In genomic region chr1:165686963-165687362, GRCm38 (mm10) we compare ENCODE assay signal across 12 mouse cellular contexts. TPM values are rescaled to one million over a fixed set of nuclear protein-coding genes. Genes with fewer than 3 reads are reported as not detected.
DNase-seq lines count a peak whose midpoint lies in the region; ATAC-seq lines count a peak whose summit lies in the region.
"Had no signal": no experiment of that assay in that cellular context is flagged by ENCODE, and none has a peak within 500 bp of the region (broad histone marks: within the 10 kb centered on the region; RNA-seq: fewer than 3 reads in every experiment).

No protein-coding gene starts in this region.

- no peaks in the 10 kb centered on the region for H3K4me1 ChIP-seq in midbrain, embryonic 14.5 days (ENCODE audit: control insufficient read depth, insufficient read depth, low read length)
- H3K4me1 ChIP-seq in midbrain, embryonic 13.5 days (replicated peaks), result no peaks in the 10 kb centered on the region; the same call in 1 of the 2 replicates
- H3K4me1 ChIP-seq in heart, embryonic 12.5 days (replicated peaks), result peaks cover 93% of the 10 kb centered on the region
- H3K4me1 ChIP-seq: midbrain, embryonic 15.5 days had no signal

- H3K27ac ChIP-seq in midbrain, embryonic 14.5 days (replicated peaks; ENCODE audit: low read depth, low read length), result no peak overlapping the region
- no peak overlapping the region for H3K27ac ChIP-seq in midbrain, embryonic 13.5 days
- peak overlapping the region; percentile 81 for H3K27ac ChIP-seq in heart, embryonic 12.5 days (ENCODE audit: poor library complexity, severe bottlenecking)
- H3K27ac ChIP-seq: liver, embryonic 14.5 days; midbrain, embryonic 15.5 days; neural tube, embryonic 15.5 days had no signal

- no peaks in the 10 kb centered on the region for H3K36me3 ChIP-seq in midbrain, embryonic 14.5 days (ENCODE audit: control insufficient read depth, insufficient read depth, low read length)
- H3K36me3 ChIP-seq in midbrain, embryonic 13.5 days, result no peaks in the 10 kb centered on the region
- peaks cover 21% of the 10 kb centered on the region; the same call in 1 of the 2 replicates for H3K36me3 ChIP-seq in heart, embryonic 12.5 days
- H3K36me3 ChIP-seq: midbrain, embryonic 15.5 days; neural tube, embryonic 15.5 days had no signal

- no peak for ATAC-seq in midbrain, embryonic 14.5 days (ENCODE audit: low FRiP score, low TSS enrichment)
- no peak for ATAC-seq in midbrain, embryonic 13.5 days
- no peak for ATAC-seq in heart, embryonic 12.5 days (ENCODE audit: insufficient number of reproducible peaks, low FRiP score)
- ATAC-seq: midbrain, embryonic 15.5 days had no signal

- H3K9me3 ChIP-seq in midbrain, embryonic 14.5 days (ENCODE audit: control insufficient read depth, low read length), result no peaks in the 10 kb centered on the region
- H3K9me3 ChIP-seq in midbrain, embryonic 13.5 days, result no peaks in the 10 kb centered on the region
- no peaks in the 10 kb centered on the region for H3K9me3 ChIP-seq in heart, embryonic 12.5 days (replicated peaks)
- H3K9me3 ChIP-seq: midbrain, embryonic 15.5 days; neural tube, embryonic 15.5 days had no signal

- no peaks in the 10 kb centered on the region for H3K27me3 ChIP-seq in midbrain, embryonic 14.5 days (ENCODE audit: control insufficient read depth, insufficient read depth, low read length)
- no peaks in the 10 kb centered on the region for H3K27me3 ChIP-seq in midbrain, embryonic 13.5 days
- no peaks in the 10 kb centered on the region for H3K27me3 ChIP-seq in heart, embryonic 12.5 days (replicated peaks)
- H3K27me3 ChIP-seq: midbrain, embryonic 15.5 days; neural tube, embryonic 15.5 days had no signal

- peak; percentile 58 to 62 for DNase-seq in cerebellum, postnatal 10 days
- no peak for DNase-seq in cerebellum, postnatal 36 days
- DNase-seq in midbrain, embryonic 14.5 days, result peak; percentile 37
- DNase-seq in lung, postnatal 25 days (ENCODE audit: low spot score), result peak; percentile 64
- DNase-seq in cerebellum, adult 11 months, result no peak
- DNase-seq in gastrocnemius, adult 18-20 months (ENCODE audit: low spot score), result no peak
- DNase-seq: thymus, postnatal 14 days had no signal

- no peak overlapping the region for H3K4me2 ChIP-seq in midbrain, embryonic 14.5 days (ENCODE audit: low read length)
- H3K4me2 ChIP-seq in midbrain, embryonic 13.5 days (replicated peaks), result no peak overlapping the region
- peak overlapping the region; percentile 39 for H3K4me2 ChIP-seq in heart, embryonic 12.5 days
- H3K4me2 ChIP-seq: midbrain, embryonic 15.5 days; neural tube, embryonic 15.5 days had no signal

- no peak overlapping the region for H3K4me3 ChIP-seq in midbrain, embryonic 14.5 days (replicated peaks; ENCODE audit: low read depth, low read length)
- no peak overlapping the region for H3K4me3 ChIP-seq in midbrain, embryonic 13.5 days (replicated peaks)
- no peak overlapping the region for H3K4me3 ChIP-seq in heart, embryonic 12.5 days
- H3K4me3 ChIP-seq: midbrain, embryonic 15.5 days; neural tube, embryonic 15.5 days had no signal

- 61% methylated on average over 8 of the region's 8 CpGs for WGBS in midbrain, embryonic 14.5 days
- 69% methylated on average over 8 of the region's 8 CpGs for WGBS in midbrain, embryonic 13.5 days
- 14% methylated on average over 8 of the region's 8 CpGs for WGBS in heart, embryonic 12.5 days

- H3K9ac ChIP-seq in midbrain, embryonic 14.5 days (replicated peaks; ENCODE audit: low read length), result no peak overlapping the region
- no peak overlapping the region for H3K9ac ChIP-seq in midbrain, embryonic 13.5 days (replicated peaks)
- H3K9ac ChIP-seq in heart, embryonic 12.5 days, result peak overlapping the region; percentile 42
- H3K9ac ChIP-seq: liver, embryonic 14.5 days; midbrain, embryonic 15.5 days; neural tube, embryonic 15.5 days had no signal

RNA-seq across cellular contexts. Expression of gene Rcsd1, which starts 22.6 kb away (rescaled TPM):
- polyA plus RNA-seq in midbrain, embryonic 14.5 days (2014; fragmentation: Nextera tagmentation; extraction: Ambion mirVana), result 2.5 and 4.7 TPM in 2 replicates
- polyA plus RNA-seq in midbrain, embryonic 13.5 days (2015; fragmentation: Nextera tagmentation; extraction: Ambion mirVana), result 8.0 and 8.3 TPM in 2 replicates
- polyA plus RNA-seq in heart, embryonic 12.5 days (2016; fragmentation: Nextera tagmentation; extraction: Ambion mirVana), result 113 and 122 TPM in 2 replicates
- total RNA-seq in gastrocnemius, adult 18-20 months (2021), result 100 to 1,000 TPM in 1 of 2 experiments, 10 to 100 TPM in 1; 89.6 to 103 TPM

RNA-seq across cellular contexts. Expression of gene Mpzl1, which starts 52.6 kb away (rescaled TPM):
- polyA plus RNA-seq in midbrain, embryonic 14.5 days (2014; fragmentation: Nextera tagmentation; extraction: Ambion mirVana), result 138 and 159 TPM in 2 replicates
- 135 and 147 TPM in 2 replicates for polyA plus RNA-seq in midbrain, embryonic 13.5 days (2015; fragmentation: Nextera tagmentation; extraction: Ambion mirVana)
- polyA plus RNA-seq in heart, embryonic 12.5 days (2016; fragmentation: Nextera tagmentation; extraction: Ambion mirVana), result 126 and 135 TPM in 2 replicates
- 1 to 10 TPM; 4.8 to 5.3 TPM for total RNA-seq in gastrocnemius, adult 18-20 months (2021)

Comparison
In these comparisons a context has a peak if more than half of its experiments do, and no peak if none do; other contexts are left out.
1. DNase-seq: peak in cerebellum, postnatal 10 days (2 of 2), midbrain, embryonic 14.5 days (single experiment) and lung, postnatal 25 days (single experiment); none in cerebellum, postnatal 36 days (0 of 2), cerebellum, adult 11 months (single experiment) and gastrocnemius, adult 18-20 months (single experiment).
2. RNA of gene Rcsd1, which starts 22.6 kb away (polyA plus RNA-seq): 113 to 122 TPM in heart, embryonic 12.5 days; 8.0 to 8.3 TPM in midbrain, embryonic 13.5 days and 2.5 to 4.7 TPM in midbrain, embryonic 14.5 days; every median in the first group is over 10 times any median in the second.